In genomic region chr8:70897681-70898413, GRCm38 (mm10) we compare ENCODE assay signal across 8 mouse cellular contexts. TPM values are rescaled to one million over a fixed set of nuclear protein-coding genes. Genes with fewer than 3 reads are reported as not detected.
DNase-seq lines count a peak whose midpoint lies in the region; ATAC-seq lines count a peak whose summit lies in the region.

No protein-coding gene starts in this region.

- peak overlapping the region; percentile 82 for H3K9ac ChIP-seq in embryonic facial prominence, embryonic 13.5 days
- peak overlapping the region; percentile 77 for H3K9ac ChIP-seq in limb, embryonic 13.5 days
- H3K9ac ChIP-seq in midbrain, embryonic 15.5 days: peak overlapping the region; percentile 68

- peaks cover 25% of the 10 kb centered on the region for H3K4me1 ChIP-seq in embryonic facial prominence, embryonic 13.5 days
- peaks cover 29% of the 10 kb centered on the region for H3K4me1 ChIP-seq in limb, embryonic 13.5 days
- H3K4me1 ChIP-seq in midbrain, embryonic 15.5 days: peaks cover 21% of the 10 kb centered on the region

- 0% methylated on average over 20 of the region's 20 CpGs for WGBS in embryonic facial prominence, embryonic 13.5 days
- WGBS in limb, embryonic 13.5 days: under 1% methylated on average over 20 of the region's 20 CpGs
- 1% methylated on average over 20 of the region's 20 CpGs for WGBS in midbrain, embryonic 15.5 days

- DNase-seq in 3T3-L1 (ENCODE audit: low read depth, low spot score): peak; percentile 90
- peak; percentile 86 to 87 for DNase-seq in adrenal gland, postnatal 36 days
- peak; percentile 71 to 86 for DNase-seq in heart, adult 9 months (ENCODE audit: low spot score in 2 of 2)
- peak; percentile 88 for DNase-seq in kidney, adult 9 months
- peak; percentile 81 to 90 for DNase-seq in spleen, postnatal 14 days (ENCODE audit: low spot score in 2 of 2)

- peak overlapping the region; percentile 89 for H3K4me2 ChIP-seq in embryonic facial prominence, embryonic 13.5 days
- H3K4me2 ChIP-seq in limb, embryonic 13.5 days (replicated peaks): peak overlapping the region; percentile 82
- peak overlapping the region; percentile 86 for H3K4me2 ChIP-seq in midbrain, embryonic 15.5 days

- ATAC-seq in embryonic facial prominence, embryonic 13.5 days (ENCODE audit: insufficient number of reproducible peaks, insufficient read depth, low FRiP score, low TSS enrichment, low read depth): peak; percentile 39; the same call in 1 of the 2 replicates
- peak; percentile 22 for ATAC-seq in limb, embryonic 13.5 days (ENCODE audit: low FRiP score, low read depth)
- ATAC-seq in midbrain, embryonic 15.5 days (replicated peaks): peak; percentile 67

- peaks cover 28% of the 10 kb centered on the region for H3K36me3 ChIP-seq in embryonic facial prominence, embryonic 13.5 days
- H3K36me3 ChIP-seq in limb, embryonic 13.5 days: peaks cover 33% of the 10 kb centered on the region
- peaks cover 19% of the 10 kb centered on the region for H3K36me3 ChIP-seq in midbrain, embryonic 15.5 days (replicated peaks)

- H3K27me3 ChIP-seq in embryonic facial prominence, embryonic 13.5 days: peaks cover 23% of the 10 kb centered on the region
- peaks cover 23% of the 10 kb centered on the region for H3K27me3 ChIP-seq in limb, embryonic 13.5 days
- H3K27me3 ChIP-seq in midbrain, embryonic 15.5 days (replicated peaks): peaks cover 23% of the 10 kb centered on the region

- peak overlapping the region; percentile 91 for H3K27ac ChIP-seq in embryonic facial prominence, embryonic 13.5 days
- H3K27ac ChIP-seq in limb, embryonic 13.5 days: peak overlapping the region; percentile 72
- H3K27ac ChIP-seq in midbrain, embryonic 15.5 days: peak overlapping the region; percentile 79

- H3K4me3 ChIP-seq in embryonic facial prominence, embryonic 13.5 days: peak overlapping the region; percentile 86
- H3K4me3 ChIP-seq in limb, embryonic 13.5 days: peak overlapping the region; percentile 92
- peak overlapping the region; percentile 91 for H3K4me3 ChIP-seq in midbrain, embryonic 15.5 days

- H3K9me3 ChIP-seq in embryonic facial prominence, embryonic 13.5 days: no peaks in the 10 kb centered on the region
- no peaks in the 10 kb centered on the region for H3K9me3 ChIP-seq in limb, embryonic 13.5 days
- H3K9me3 ChIP-seq in midbrain, embryonic 15.5 days: no peaks in the 10 kb centered on the region

RNA-seq across cellular contexts. Expression of gene Rpl18a, which starts 0.6 kb away (rescaled TPM):
- 1,000 to 10,000 TPM; 1,312 to 1,373 TPM for total RNA-seq in adrenal gland, postnatal 36 days (2021)
- 4,412 and 4,959 TPM in 2 replicates for polyA plus RNA-seq in embryonic facial prominence, embryonic 13.5 days (2015; fragmentation: Nextera tagmentation; extraction: Ambion mirVana)
- 4,263 and 4,460 TPM in 2 replicates for polyA plus RNA-seq in limb, embryonic 13.5 days (2015; fragmentation: Nextera tagmentation; extraction: Ambion mirVana)
- 2,076 and 2,093 TPM in 2 replicates for polyA plus RNA-seq in midbrain, embryonic 15.5 days (2015; fragmentation: Nextera tagmentation; extraction: Ambion mirVana)

RNA-seq across cellular contexts. Expression of gene Slc5a5, which starts 5.3 kb away (rescaled TPM):
- not detected for total RNA-seq in adrenal gland, postnatal 36 days (2021)
- polyA plus RNA-seq in embryonic facial prominence, embryonic 13.5 days (2015; fragmentation: Nextera tagmentation; extraction: Ambion mirVana): 0.18 and 0.32 TPM in 2 replicates
- 0.39 and 0.45 TPM in 2 replicates for polyA plus RNA-seq in limb, embryonic 13.5 days (2015; fragmentation: Nextera tagmentation; extraction: Ambion mirVana)
- polyA plus RNA-seq in midbrain, embryonic 15.5 days (2015; fragmentation: Nextera tagmentation; extraction: Ambion mirVana): 1.9 and 2.0 TPM in 2 replicates

RNA-seq across cellular contexts. Expression of gene Map1s, which starts 7.9 kb away (rescaled TPM):
- total RNA-seq in adrenal gland, postnatal 36 days (2021): 10 to 100 TPM; 25.6 to 42.0 TPM
- 49.8 and 52.6 TPM in 2 replicates for polyA plus RNA-seq in embryonic facial prominence, embryonic 13.5 days (2015; fragmentation: Nextera tagmentation; extraction: Ambion mirVana)
- polyA plus RNA-seq in limb, embryonic 13.5 days (2015; fragmentation: Nextera tagmentation; extraction: Ambion mirVana): 52.8 and 57.8 TPM in 2 replicates
- 69.2 and 69.9 TPM in 2 replicates for polyA plus RNA-seq in midbrain, embryonic 15.5 days (2015; fragmentation: Nextera tagmentation; extraction: Ambion mirVana)

RNA-seq across cellular contexts. Expression of gene Ccdc124, which starts 24.1 kb away (rescaled TPM):
- total RNA-seq in adrenal gland, postnatal 36 days (2021): 10 to 100 TPM; 54.7 to 57.2 TPM
- polyA plus RNA-seq in embryonic facial prominence, embryonic 13.5 days (2015; fragmentation: Nextera tagmentation; extraction: Ambion mirVana): 108 and 124 TPM in 2 replicates
- polyA plus RNA-seq in limb, embryonic 13.5 days (2015; fragmentation: Nextera tagmentation; extraction: Ambion mirVana): 113 and 117 TPM in 2 replicates
- 173 and 180 TPM in 2 replicates for polyA plus RNA-seq in midbrain, embryonic 15.5 days (2015; fragmentation: Nextera tagmentation; extraction: Ambion mirVana)

RNA-seq across cellular contexts. Expression of gene Kcnn1, which starts 34.8 kb away (rescaled TPM):
- total RNA-seq in adrenal gland, postnatal 36 days (2021): 1 to 10 TPM; 2.3 to 4.0 TPM
- polyA plus RNA-seq in embryonic facial prominence, embryonic 13.5 days (2015; fragmentation: Nextera tagmentation; extraction: Ambion mirVana): 3.2 and 5.3 TPM in 2 replicates
- 2.9 and 4.3 TPM in 2 replicates for polyA plus RNA-seq in limb, embryonic 13.5 days (2015; fragmentation: Nextera tagmentation; extraction: Ambion mirVana)
- 19.0 and 20.6 TPM in 2 replicates for polyA plus RNA-seq in midbrain, embryonic 15.5 days (2015; fragmentation: Nextera tagmentation; extraction: Ambion mirVana)

Comparison
In these comparisons a context has a peak if more than half of its experiments do, and no peak if none do; other contexts are left out.
1. Peak in every context shown above with its lines: DNase-seq, ATAC-seq, H3K4me3 ChIP-seq and H3K27ac ChIP-seq.